Mouse (Mus musculus): Measurements from ENCODE around the gene Gmeb1. TPM values are rescaled to one million over a fixed set of nuclear protein-coding genes. Genes with fewer than 3 reads are reported as not detected.

Gmeb1 gene
- polyA plus RNA-seq, 1 experiment, result 23.8 TPM

- H3K4me1 ChIP-seq (ENCODE audit: control insufficient read depth, insufficient read depth, low read length), result no peaks in the 10 kb centered on the region
- no peak overlapping the region for H3K9ac ChIP-seq (ENCODE audit: low read depth, poor library complexity, severe bottlenecking)
- no peaks in the 10 kb centered on the region for H3K36me3 ChIP-seq (ENCODE audit: control insufficient read depth, insufficient read depth, low read length, poor library complexity, severe bottlenecking)
- no peak overlapping the region for H3K4me3 ChIP-seq (ENCODE audit: low read depth, low read length)
- no peak overlapping the region for H3K27ac ChIP-seq (ENCODE audit: insufficient read depth, low read length)
- no peaks in the 10 kb centered on the region for H3K27me3 ChIP-seq (ENCODE audit: control insufficient read depth, insufficient read depth, low read length, poor library complexity, severe bottlenecking)
- H3K9me3 ChIP-seq (replicated peaks; ENCODE audit: control insufficient read depth, insufficient read depth, low read length, poor library complexity, severe bottlenecking), result no peaks in the 10 kb centered on the region
- TF ChIP-seq CTCF (IDR thresholded peaks at IDR 0.05; ENCODE audit: low read depth, low read length) (no peak), POLR2A (IDR thresholded peaks at IDR 0.05; ENCODE audit: insufficient read depth, low read length) (no peak), EP300 (IDR thresholded peaks at IDR 0.05; ENCODE audit: insufficient read depth, low read depth, low read length) (no peak)
Measured at GRCm38 (mm10) chr4:132176474-132176873, 84.9 kb downstream of the Gmeb1 start.

Other genes with a start within 250 kb of the Gmeb1 start
- not detected in 2 replicates for gene Gm10300, start 186.9 kb downstream of the Gmeb1 start, polyA plus RNA-seq (2011; ENCODE audit: insufficient read depth, insufficient read length, low read depth, missing spikeins)
- 61.8 and 68.8 TPM in 2 replicates for gene Epb41, start 186.3 kb downstream of the Gmeb1 start, polyA plus RNA-seq (2011; ENCODE audit: insufficient read depth, insufficient read length, low read depth, missing spikeins)
- 0.54 and 0.82 TPM in 2 replicates for gene Oprd1, start 117.1 kb downstream of the Gmeb1 start, polyA plus RNA-seq (2011; ENCODE audit: insufficient read depth, insufficient read length, low read depth, missing spikeins)
- gene Ythdf2, start 49.3 kb downstream of the Gmeb1 start, polyA plus RNA-seq (2011; ENCODE audit: insufficient read depth, insufficient read length, low read depth, missing spikeins), result 88.7 and 91.1 TPM in 2 replicates
- gene Taf12, start 12.8 kb upstream of the Gmeb1 start, polyA plus RNA-seq (2011; ENCODE audit: insufficient read depth, insufficient read length, low read depth, missing spikeins), result 34.3 and 35.2 TPM in 2 replicates
- gene Rab42, start 41.8 kb upstream of the Gmeb1 start, polyA plus RNA-seq (2011; ENCODE audit: insufficient read depth, insufficient read length, low read depth, missing spikeins), result 0.90 TPM in 1 of 2 replicates, not detected in the other
- gene Trnau1ap, start 67.9 kb upstream of the Gmeb1 start, polyA plus RNA-seq (2011; ENCODE audit: insufficient read depth, insufficient read length, low read depth, missing spikeins), result 35.2 and 36.1 TPM in 2 replicates
- 78.8 and 83.1 TPM in 2 replicates for gene Rcc1, start 92.0 kb upstream of the Gmeb1 start, polyA plus RNA-seq (2011; ENCODE audit: insufficient read depth, insufficient read length, low read depth, missing spikeins)
- gene Phactr4, start 160.9 kb upstream of the Gmeb1 start, polyA plus RNA-seq (2011; ENCODE audit: insufficient read depth, insufficient read length, low read depth, missing spikeins), result 31.5 and 35.1 TPM in 2 replicates
- gene Med18, start 202.3 kb upstream of the Gmeb1 start, polyA plus RNA-seq (2011; ENCODE audit: insufficient read depth, insufficient read length, low read depth, missing spikeins), result 22.5 and 24.4 TPM in 2 replicates
- gene Sesn2, start 248.9 kb upstream of the Gmeb1 start, polyA plus RNA-seq (2011; ENCODE audit: insufficient read depth, insufficient read length, low read depth, missing spikeins), result 41.6 TPM in 2 replicates

Measured in ES-Bruce4 (cell line).